Mouse (Mus musculus) thymus, postnatal 10 days (tissue): ENCODE measurements around the gene H2-Ob.

Experiments
- DNase-seq, 2 experiments: peaks; one replicate each; pipeline ENCODE4 v3.0.0; 2021; ENCODE audit warnings: low spot score in 2 of 2

The H2-Ob gene

DNA sequence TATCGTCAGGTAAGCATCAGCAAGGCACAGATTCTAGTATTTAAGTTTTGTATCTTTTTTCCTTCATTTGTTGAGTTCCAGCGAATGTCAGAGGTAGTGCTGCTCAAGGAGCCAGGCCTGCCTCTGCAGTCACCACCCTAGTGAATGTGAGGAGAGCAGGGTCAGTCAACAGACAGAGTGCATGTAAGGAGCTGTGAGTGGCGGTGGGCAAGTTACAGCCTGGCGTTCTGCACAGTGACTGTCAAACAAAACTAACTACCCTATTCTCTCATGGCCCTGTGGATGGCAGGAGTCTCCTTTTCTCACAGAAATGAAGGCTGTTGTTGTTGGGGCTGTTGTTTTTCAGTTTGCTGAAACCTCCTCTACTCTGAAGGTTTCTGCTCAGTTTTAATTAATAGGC, 46.7 kb downstream of the H2-Ob start:
- no peak for DNase-seq

- peak in 1 of 2 experiments; percentile 59 for DNase-seq
These were observed 47.1 kb downstream of the H2-Ob start for GRCm38 (mm10) chr17:34285848-34286247.

- DNase-seq = no peak
These were observed 47.8 kb downstream of the H2-Ob start for GRCm38 (mm10) chr17:34286501-34286900.

DNA sequence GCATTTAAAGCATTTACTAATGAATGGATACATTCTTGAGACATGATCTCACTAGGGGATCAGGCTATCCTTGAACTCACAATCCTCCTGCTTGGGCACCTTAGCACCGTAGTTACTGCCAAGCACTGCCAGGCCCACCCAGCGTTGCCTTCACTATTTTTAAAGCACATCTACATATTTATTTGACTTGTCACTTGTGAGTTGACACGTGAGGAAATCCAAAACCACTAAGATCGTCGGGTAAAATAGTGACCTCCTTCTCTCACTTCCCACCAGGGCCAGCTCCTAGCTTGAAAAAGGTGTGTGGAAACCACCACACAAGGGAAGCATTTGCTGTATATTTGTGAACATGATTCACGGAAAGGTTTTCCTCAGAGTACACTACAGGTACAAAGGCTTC, 48.3 kb downstream of the H2-Ob start:
- no peak for DNase-seq

- peak; percentile 66 to 81 for DNase-seq
These were observed 48.9 kb downstream of the H2-Ob start, which contains the start of gene H2-Aa for GRCm38 (mm10) chr17:34287648-34288047. TSS of gene H2-Aa (minus strand) at chr17:34287823.

GRCm38 (mm10) chr17:34288131-34288530, 49.4 kb downstream of the H2-Ob start:
- DNase-seq = no peak

GRCm38 (mm10) chr17:34291609-34292008, 52.9 kb downstream of the H2-Ob start:
- DNase-seq = peak; percentile 60 to 76

DNA sequence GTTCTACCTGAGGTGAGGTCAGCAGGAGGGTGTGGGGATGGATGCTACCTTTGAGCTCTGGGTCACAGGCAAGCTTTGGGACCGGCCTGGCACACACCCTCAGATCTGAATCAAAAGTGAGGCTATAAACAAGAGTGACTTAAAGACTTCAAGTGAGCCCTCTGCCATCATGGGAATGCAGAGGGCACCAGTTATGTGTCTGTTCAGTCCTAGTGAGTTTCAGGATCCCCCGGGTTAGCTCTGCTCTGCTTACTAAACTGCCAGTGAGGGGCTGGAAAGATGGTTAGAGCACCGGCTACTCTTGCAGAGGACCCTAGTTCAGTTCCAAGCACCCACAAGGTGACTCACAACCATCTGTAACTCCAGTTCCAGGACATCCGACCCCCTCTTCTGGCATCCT, 53.9 kb downstream of the H2-Ob start:
- DNase-seq = no peak

GRCm38 (mm10) chr17:34293533-34293932, 54.8 kb downstream of the H2-Ob start:
- no peak for DNase-seq

GRCm38 (mm10) chr17:34294249-34294648, 55.5 kb downstream of the H2-Ob start:
- no peak for DNase-seq

DNA sequence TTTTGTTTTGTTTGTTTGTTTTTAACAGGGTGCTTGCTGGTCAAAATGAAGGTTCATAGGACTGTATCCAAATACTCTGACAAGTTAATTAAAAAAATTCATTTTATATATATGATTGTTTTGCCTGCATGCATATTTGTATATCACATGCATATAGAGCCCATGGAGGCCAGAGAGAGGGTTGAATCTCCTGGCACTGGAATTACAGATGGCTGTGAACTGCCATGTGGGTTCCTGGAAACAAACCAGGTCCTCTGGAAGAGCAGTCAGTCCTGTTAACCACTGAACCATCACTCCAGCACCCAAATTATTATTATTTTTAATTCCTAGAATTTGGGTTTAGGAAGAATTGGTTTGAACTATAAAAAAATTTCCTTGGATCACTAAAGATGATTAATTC, 56.6 kb downstream of the H2-Ob start:
- DNase-seq = no peak

DNA sequence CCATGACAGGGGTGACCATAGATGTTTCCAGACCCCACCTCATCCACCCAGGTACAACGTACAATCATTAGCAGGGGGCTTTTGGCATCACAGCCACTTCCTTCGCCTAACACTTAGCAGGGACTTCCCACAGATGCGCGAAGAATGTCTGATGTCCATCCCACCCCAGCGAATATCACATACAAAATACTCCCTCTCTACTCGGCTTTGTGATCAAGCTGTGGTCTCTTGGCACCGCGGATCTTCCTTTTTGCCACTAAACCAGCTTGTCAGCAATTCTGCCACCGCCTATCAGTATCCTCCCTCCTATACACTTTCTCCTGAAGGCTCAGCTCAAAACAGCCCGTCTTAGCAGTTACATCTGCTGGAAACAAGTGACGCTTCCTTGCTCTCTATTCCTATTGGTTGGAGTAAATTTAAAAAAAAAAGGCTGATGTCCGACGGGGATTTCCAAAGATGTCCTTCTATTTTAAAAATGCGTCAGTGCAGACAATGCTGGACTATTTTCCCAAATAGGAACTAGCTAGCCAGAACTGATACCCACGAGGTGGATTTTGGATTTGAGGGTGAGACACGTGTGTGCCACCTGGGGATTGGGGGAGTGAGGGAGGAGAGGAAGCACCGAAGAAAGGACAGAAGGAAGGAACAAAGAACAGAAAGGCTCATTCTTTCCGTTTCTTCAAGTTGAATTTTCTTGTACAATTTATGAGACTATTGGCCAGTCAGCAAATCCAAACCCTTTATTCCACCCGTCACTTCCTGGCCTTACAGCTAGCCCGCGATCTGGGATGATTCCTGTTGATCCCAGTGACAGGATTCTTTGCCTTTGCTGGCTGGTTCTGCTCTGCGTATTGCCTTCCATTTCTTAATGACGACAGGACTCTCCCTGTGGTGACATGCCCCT, 57.4 kb downstream of the H2-Ob start:
- DNase-seq = peak in 1 of 2 experiments; percentile 61

- DNase-seq = no peak
These were observed 60.7 kb downstream of the H2-Ob start for GRCm38 (mm10) chr17:34299356-34299755.

GRCm38 (mm10) chr17:34300071-34300470, 61.4 kb downstream of the H2-Ob start:
- no peak for DNase-seq

DNA sequence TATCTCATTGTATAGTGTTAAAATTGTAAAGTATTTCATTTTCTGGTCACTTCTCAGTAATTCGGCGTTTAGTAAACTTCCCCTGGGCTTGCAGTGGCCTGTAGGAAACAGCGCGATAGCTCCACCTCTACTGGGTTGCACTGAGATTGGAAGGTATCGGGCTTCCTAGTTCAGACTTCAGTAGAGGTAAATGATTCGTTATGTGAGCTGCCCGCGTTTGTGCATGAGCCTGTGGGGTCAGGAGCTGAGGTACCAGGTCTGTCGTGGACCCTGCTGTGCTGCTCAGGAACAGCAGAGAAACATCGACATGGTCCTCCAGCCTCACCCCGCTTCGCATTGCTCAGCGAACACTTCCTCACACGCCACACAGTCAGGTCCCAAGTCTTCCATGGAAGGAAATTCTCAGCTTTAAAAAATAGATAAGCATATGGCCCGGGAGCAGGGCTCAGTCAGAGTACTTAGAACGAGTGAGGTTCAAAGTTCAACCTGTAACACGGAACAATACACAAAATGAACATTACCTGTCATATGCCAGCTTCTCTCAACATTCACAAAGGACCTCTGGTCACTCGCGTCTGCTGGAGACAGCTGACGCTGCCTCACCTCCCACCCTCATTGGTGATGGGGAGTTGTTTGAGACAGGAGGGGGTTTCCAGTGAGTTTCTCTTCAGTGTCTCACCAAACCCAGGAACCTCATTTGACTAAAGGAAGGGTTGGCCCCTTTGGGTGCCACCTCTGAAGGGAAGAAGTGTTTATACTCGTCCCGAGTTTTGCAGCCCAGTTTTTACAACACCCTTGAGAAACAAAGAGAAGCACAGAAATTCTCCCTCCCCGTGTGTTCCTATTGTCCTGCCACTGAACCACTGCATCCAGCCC, 62.2 kb downstream of the H2-Ob start:
- DNase-seq = no peak

GRCm38 (mm10) chr17:34301670-34302190, 63.0 kb downstream of the H2-Ob start:
- DNase-seq = no peak

- DNase-seq = no peak
These were observed 65.1 kb downstream of the H2-Ob start for GRCm38 (mm10) chr17:34303789-34304188.
